Mouse (Mus musculus) cerebellum, adult 11 months (tissue): ENCODE results near the gene Gm20388.
"Not testable (repeated sequence)": the region's sequence is repeated elsewhere in the genome, so short reads cannot be mapped to it uniquely, and the experiment has no call there.

Experiments used
- DNase-seq: peaks from one replicate; pipeline ENCODE4 v3.0.0; 2022

The Gm20388 gene

DNA sequence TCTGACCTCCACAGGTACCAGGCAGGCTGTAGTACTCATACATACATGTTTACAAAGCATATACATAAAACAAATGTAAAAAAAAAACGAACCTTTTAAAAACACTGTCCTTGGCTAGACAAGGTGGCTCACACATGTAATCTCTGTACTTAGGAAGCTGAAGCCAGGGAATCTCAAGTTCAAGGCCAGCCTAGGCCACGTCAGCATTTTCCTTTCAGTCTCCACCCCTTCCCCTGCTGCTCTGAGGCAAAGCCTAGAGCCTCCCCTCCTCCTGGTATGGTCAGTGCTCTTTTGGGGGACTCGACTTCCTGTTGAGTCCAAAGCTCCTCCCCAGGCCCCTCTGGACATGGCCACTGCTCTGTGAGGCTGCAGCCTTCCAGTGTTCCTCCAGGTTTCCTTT, 3476.4 kb downstream of the Gm20388 start:
- no peak for DNase-seq

DNA sequence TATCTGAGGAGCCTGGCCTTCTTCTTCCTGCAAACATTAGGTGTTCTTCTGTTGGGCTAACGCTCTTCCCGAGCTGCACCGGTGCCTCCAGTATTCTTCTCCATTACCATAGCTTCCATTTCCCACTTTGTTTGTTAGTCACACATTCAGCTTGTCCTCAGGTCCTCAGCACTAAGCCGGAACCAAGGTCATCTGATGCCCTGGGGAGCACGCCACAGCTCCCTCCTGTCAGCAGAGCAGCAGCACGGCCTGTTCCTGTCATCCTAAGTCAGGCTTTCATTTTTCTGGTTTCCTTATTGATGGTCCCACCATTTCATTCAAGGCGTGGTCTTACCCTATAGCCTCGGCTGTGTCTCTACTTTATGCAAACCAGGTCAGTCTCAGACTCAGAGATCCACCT, 3477.2 kb downstream of the Gm20388 start:
- no peak for DNase-seq

DNA sequence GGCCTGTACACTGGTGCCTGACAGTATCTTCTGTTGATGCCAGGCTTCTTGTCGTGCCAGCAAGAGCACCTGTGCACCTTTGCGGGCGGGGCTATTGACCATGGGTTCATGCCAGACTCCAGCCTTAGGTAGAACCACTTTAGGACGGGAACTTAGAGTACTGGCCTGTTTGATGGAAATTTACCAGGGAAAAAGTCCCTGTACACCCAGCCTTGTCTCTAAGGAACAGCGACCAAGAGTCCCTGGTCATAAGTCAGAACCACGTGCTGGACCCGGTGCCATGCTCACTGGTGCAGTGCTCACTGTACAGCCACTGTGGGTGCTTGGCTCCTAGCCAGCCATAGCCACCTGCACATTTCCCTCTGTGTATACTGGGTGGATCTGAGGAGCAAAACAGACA, 3478.4 kb downstream of the Gm20388 start:
- DNase-seq = peak; percentile 56

DNA sequence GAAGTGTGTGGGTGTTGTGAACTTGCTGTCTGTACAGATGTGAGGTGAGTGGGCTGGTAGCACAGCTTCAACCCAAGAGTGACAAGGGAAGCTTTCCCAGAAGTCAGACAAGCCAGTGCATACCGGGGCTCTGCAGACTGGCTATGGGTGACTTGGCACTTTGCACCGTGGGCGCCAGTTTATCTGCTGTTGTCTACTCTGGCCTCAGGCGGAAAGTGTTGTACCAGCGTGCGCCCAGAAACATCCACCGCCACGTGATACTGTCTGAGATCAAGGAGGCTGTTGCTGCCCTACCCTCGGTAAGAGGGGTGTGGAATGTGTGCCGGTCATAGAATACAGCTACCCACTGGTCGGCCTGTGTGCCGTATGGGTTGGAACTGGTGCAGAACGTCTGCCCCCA, 3487.7 kb downstream of the Gm20388 start:
- no peak for DNase-seq

DNA sequence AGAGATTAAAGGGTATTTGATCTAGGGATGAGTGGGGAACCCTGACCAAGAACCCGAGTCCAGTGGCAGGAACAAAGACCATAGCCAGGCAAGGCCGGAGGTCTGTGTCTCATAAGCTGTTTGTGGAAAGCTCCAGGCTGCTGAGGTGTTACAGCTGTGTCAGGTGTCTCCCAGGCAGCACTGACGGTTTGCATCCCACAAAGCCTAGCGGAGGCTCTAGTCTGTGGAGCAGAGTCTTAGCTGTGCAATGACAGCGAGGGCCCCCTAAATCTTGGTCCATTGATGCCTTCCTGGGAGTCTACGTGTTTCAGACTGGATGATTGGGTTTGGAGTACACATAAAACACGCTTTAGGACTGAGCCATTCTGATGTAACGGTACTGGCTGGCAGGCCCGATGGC, 3491.3 kb downstream of the Gm20388 start:
- DNase-seq = no peak

DNA sequence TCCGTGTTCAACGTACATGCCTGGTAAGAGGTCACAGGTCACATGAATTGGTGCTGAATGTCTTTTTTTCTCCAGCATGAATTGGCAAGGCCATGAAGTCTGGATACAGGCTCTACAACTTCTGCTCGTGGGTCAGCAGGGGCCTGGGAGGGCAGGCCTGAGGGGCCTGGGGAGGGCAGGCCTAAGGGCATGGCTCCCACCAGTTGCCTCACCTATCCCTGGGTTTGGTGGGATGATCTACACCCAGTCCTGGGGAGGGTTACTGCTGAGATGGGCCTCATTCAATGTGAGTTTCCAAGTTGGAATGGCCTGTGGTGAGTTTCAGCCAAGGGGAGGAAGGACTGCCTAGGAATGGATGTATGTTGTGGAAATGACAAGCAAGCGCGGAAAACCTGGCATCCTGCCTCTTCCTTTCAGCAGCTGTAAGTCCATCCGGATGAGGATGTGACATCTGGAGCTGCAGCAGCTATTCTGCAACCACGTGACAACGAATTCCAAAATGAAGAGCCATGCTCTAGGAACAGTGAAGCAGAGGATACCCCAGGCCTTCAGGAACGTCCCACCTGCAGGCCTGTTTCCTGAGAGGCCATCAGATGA, 3492.2 kb downstream of the Gm20388 start:
- no peak for DNase-seq

DNA sequence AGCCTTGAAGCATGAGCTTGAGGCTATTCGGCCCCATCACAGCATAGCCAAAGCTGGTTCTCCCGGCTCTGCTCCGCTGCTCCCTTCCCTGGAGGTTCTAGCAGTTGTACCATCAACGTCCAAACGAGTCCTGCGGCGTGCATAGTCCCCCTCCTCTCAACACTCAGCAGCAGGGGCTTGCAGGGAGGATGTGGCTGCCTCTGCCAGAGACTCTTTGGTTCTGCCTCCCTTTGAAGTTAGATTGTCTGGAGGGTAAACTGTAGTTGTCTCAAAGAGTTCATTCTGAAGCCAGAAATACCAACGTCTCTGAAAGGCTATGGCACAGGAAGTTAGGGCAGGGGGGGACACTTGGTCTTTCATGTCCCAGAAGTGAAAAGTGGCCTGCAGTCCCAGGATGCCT, 3493.9 kb downstream of the Gm20388 start:
- no peak for DNase-seq

DNA sequence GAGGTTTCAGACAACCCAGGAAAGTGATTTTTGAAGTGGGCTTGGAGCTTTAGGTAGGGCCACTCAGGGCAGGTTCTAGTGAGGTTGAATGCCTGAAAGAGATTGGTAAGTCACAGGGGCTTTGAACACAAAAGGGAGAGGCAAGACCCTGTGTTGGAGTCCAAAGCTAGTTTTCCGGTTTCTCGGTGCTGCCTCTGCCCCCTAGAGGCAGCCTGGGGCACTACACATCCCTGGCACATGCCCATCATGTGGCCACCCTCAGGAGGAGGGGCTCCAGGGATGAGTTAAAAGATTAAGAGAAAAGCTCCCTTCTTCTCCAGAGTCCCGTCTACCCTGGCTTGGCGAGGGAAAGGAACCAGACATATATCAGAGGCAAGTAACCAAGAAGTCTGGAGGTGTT, 3496.1 kb downstream of the Gm20388 start, which contains the start of gene Mc1r:
TSS of gene Mc1r (plus strand) at position 322 of the 400 bp plus-strand sequence.
- DNase-seq = peak; percentile 66

DNA sequence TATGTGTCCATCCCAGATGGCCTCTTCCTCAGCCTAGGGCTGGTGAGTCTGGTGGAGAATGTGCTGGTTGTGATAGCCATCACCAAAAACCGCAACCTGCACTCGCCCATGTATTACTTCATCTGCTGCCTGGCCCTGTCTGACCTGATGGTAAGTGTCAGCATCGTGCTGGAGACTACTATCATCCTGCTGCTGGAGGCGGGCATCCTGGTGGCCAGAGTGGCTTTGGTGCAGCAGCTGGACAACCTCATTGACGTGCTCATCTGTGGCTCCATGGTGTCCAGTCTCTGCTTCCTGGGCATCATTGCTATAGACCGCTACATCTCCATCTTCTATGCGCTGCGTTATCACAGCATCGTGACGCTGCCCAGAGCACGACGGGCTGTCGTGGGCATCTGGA, 3497.0 kb downstream of the Gm20388 start:
- DNase-seq = no peak

DNA sequence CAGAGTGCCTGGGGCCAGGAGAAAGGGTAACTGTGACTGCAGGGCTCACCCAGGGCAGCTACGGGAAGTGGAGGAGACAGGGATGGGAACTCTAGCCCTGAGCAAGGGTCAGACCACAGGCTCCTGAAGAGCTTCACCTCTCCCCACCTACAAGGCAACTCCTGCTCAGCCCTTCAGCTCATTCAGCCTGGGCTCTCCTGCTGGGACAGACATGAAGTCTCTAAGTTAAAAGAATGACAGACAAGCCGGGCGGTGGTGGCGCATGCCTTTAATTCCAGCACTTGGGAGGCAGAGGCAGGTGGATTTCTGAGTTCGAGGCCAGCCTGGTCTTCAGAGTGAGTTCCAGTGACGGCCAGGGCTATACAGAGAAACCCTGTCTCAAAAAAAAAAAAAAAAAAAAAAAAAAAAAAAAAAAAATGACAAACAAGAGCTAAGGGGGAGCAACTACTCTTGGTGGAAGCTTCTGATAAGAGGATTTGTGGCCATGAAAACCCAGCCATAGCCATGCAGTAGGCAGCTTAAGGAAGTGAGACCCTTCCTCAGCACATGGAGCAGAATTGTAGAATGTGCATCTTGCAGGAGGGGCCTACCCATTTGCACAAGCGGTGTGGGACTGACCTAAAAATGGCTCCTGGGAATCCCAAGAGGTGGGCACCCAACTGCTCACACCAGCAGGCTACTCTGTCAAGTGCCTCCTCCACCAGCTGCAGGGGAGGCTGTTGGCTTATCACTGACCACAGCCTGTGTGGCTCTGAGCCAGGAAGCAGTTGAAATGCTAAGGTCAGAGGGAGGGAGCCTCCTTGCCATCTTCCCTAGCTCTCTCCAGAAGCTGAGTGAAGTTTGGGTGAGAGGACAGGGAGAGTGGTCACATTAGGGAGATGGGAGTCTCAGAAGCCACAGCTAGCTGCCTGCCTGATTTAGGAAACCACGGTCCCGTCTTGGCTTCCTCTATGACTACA, 3498.2 kb downstream of the Gm20388 start:
- DNase-seq = no peak

DNA sequence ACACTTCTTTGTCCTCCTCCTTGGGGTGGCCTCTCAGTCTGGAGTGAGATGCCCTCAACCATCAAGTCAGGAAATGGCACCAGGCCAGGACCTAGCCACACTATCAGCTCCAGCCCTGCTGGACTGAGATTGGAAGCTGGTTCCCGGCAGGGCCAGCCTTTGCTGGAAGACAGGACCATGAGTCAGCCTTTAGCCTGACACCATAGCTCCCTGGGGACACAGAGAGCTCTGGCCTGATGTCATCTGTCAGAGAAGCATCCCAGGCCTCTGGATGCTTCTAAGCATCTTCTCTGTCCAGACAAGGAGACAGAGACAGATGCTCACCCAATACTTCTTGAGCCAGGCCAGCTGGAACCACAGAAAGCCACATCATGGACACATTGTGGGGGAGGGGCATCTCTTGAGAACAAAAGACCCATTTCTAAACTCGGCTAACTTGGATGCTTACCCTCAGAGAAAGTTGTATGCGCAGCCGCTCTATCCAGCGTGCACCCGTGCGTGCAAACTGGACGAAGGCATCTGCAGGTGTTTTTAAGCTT, 3499.5 kb downstream of the Gm20388 start:
- DNase-seq = no peak

DNA sequence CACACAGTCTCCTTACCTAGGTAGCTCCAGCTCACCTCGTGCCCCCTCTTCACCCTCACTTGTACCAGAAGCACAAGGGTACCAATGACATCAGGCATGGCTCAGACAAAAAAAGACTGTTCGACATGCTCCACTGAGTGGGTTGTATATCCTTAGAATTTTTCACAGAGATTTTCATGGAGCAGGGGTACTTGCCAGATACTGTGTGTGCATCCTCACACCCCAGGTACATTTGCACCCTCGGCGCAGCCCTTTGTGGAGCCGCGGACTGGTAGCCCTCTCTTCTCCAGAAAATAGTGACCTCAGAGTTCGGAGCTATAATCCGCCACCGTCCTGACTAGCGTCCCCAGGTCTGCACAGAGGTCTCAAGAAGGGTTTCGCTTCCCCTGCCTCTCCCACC, 3500.1 kb downstream of the Gm20388 start:
- no peak for DNase-seq

DNA sequence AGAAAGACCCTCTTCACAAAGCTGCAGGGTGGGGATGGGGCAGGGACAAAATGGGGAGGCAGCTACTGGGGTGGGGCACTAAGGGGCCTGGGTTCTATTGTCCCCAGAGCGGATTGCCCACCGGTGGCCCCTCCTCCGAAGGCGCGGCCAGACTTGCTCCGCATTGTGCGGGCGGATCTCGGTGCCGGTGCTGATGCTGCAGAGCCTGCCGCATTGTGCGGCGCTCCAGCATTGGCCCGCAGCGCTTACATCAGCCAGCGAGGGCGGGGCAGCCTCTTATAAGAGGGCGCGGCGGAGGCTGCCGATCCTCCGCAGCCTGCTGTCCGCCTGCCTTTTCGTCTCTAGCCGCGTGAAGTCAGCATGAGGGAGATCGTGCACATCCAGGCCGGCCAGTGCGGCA, 3500.6 kb downstream of the Gm20388 start, which contains the start of gene Tubb3:
TSS of gene Tubb3 (plus strand) at position 179 of the 400 bp plus-strand sequence.
- DNase-seq = peak; percentile 92

DNA sequence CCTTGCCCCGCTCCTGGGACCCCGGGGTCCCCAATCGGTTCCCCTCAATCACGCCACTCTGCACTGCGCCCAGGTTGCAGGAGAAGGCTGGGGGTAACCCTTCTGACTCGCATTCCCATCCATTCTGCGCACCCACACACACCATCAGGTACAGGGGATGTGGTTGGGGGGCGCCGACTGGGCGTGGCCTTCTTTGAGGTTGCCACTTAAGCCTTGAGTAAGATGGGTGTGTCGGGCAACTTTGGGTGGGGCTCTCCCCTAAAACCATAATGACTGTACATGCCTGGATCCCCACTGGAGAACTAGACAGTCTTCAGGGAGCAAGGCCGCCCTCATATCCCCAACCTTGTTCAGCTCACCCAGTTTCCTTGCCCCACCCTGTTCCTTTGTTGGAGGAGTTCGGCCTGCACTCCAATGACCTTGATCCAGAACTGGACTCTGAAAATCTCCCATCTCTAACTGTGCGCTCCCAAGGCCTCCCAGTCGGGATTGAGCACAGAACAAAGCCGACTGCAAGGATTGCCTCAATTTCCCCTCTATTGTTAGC, 3501.2 kb downstream of the Gm20388 start:
- peak; percentile 49 for DNase-seq

DNA sequence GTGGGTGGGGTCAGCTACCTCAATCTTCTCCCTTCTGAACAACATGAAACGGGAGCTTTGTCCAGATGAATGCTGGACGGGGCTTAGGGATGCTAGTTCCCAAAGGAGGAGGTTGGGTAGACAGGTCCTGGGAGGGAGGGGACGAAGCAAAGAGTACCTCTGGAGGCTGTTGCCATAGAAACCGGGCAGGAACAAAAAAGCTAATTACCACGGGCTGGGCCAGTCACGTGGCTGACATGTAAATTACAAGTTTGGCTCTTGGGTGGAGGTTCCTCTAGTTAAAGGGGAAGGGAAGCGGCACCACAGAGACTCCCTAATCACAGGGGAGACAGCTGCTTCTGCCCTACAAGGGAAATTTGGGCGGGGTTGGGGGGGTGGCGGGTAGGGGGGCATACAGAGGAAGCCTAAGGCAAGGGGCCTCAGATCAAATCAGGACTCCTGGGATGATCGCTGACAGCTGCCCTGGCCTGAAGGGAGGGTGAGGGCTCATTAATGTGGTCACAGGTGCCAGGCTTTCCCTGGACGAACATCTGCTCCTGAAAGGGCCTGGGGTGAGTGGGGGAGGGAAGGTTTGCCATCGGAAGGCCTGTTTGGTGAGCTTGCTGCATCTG, 3502.0 kb downstream of the Gm20388 start:
- DNase-seq = peak; percentile 53

DNA sequence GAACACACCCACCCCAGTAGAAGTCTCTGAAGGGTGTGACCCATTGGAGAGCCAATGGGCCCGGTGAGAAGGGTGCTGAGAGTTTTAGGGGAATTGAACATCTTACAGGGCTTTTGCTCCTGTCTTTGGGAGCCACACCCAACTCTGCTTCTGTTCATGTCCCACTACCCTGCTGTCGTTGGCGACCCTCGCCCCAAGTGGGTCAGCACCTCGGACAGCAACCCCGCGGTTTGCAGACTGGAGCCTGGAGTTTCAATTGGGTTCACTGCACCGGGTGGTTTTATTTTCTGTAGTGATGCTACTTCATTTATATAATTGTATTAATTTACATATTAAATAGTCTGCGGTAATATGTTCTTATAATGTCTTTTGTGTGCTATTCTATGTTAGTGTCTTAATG, 3503.6 kb downstream of the Gm20388 start:
- DNase-seq = no peak

DNA sequence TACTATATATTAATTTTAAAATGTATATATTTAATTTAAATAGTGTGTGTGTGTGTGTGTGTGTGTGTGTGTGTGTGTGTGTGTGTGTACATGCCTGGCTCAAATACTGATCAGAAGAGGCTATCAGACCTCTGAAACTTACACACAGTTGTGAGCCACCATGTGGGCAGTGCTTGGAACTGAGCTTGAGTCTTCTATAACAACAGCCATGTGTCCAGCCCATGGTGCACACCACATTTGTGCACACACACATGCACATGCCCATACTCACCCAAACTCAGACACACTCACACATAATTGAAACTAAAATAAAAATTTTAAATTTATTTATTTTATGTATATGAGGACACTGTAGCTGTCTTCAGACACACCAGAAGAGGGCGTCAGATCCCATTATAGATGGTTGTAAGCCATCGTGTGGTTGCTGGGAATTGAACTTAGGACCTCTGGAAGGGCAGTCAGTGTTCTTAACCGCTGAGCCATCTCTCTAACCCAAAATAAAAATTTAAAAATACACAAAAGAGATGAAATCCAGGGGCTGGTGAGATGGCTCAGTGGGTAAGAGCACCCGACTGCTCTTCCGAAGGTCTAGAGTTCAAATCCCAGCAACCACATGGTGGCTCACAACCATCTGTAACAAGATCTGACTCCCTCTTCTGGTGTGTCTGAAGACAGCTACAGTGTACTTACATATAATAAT, 3504.5 kb downstream of the Gm20388 start:
- not testable (repeated sequence) for DNase-seq

DNA sequence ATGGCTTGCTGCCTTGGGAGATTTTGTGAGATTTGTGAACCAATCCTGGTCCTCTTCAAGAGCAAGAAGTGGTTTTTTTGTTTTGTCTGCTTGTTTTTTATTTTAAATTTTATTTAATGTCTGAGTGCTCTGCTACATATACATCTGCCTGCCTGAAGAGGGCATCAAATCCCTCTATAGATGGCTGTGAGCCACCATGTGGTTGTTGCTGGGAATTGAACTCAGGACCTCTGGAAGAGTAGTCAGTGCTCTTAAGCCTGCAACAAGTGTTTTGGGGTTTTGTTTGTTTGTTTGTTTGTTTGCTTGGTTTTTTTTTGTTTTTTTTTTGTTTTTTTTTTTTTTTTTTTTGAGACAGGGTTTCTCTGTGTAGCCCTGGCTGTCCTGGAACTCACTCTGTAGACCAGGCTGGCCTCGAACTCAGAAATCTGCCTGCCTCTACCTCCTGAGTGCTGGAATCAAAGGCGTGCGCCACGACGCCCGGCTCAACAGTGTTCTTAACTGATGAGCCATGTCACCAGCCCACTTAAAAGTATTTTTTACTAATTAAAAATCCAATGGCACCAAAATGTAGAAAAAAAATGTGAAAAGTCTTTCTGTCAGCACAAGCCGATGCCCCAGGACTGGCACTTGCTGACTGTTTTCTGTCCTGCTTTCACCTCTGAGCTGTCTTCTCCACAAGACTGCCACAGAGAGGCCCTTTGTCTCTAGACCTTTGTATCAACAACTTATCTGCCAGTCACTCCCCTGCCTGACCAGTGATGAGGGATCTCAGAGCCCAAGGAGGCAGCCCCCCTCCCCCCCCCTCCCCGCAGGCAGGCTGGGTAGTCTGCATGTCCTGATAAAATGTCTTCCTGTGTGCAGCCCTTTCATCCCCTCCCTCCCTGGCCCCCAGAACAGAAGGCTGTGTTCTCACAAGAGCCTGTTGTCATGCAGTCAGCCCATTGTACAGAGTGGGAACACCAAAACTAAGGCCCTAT, 3505.6 kb downstream of the Gm20388 start:
- DNase-seq = no peak

DNA sequence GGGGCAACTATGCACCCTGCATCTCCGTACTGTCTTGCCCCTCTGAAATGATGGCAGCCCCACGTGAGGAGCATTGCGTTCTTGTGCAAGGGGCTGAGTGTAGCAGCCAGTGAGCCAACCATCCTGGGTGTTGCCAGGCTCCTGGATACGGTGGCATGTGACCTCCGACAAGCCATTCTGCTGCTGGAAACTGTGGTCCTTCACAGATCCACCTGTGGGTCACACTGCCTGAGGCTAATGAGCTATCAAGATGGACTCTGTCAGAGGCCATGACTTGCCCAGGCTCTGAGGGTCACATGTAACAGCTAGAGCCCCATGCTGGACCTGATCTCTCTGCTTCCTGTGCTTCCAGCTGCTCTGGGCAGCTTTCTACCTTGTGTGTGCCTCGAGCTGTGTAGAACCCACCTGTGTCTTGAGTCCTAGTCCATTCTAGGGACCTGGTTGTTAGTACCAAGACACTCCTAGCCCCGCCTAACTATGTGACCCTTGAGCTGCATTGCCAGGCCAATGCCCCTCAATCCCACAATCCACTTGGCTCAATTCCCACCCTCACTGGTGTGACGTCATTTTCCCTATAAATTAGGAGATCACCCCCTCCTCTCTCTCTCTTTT, 3506.4 kb downstream of the Gm20388 start:
- no peak for DNase-seq

DNA sequence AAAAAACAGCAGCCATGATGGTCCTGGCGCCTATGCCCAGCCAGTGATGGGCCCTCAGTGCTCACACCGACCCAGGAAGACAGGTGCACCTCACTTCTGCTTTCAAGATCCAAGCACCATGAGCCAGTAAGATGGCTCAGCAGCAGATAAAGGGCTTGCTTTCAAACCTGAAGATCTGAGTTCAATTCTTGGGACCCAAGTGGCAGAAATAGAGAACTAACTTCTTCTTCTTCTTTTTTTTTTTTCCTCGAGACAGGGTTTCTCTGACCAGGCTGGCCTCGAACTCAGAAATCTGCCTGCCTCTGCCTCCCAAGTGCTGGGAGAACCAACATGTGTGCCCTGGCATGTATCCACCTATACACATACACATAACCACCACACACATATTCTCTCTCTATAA, 3509.1 kb downstream of the Gm20388 start:
- DNase-seq = no peak
